Mouse (Mus musculus) megakaryocyte, embryonic 14.5 days (primary cell): ENCODE measurements at regions not wholly inside any gene's neighbourhood (a gene's known extent, or its start where the extent isn't known, plus 50 kb on each side); places are given as distances from the start of the nearest gene placed in this dataset.

Experiments
- FLI1 ChIP-seq: IDR thresholded peaks from 2 replicates; pipeline ENCODE4 v1.6.1; 2012; ENCODE audit warnings: low read length, inconsistent platforms, mixed read lengths
- GATA1 ChIP-seq: IDR thresholded peaks from 3 replicates; pipeline ENCODE4 v1.6.1; 2012; ENCODE audit warnings: mixed read lengths, low read length, inconsistent platforms, borderline replicate concordance

DNA sequence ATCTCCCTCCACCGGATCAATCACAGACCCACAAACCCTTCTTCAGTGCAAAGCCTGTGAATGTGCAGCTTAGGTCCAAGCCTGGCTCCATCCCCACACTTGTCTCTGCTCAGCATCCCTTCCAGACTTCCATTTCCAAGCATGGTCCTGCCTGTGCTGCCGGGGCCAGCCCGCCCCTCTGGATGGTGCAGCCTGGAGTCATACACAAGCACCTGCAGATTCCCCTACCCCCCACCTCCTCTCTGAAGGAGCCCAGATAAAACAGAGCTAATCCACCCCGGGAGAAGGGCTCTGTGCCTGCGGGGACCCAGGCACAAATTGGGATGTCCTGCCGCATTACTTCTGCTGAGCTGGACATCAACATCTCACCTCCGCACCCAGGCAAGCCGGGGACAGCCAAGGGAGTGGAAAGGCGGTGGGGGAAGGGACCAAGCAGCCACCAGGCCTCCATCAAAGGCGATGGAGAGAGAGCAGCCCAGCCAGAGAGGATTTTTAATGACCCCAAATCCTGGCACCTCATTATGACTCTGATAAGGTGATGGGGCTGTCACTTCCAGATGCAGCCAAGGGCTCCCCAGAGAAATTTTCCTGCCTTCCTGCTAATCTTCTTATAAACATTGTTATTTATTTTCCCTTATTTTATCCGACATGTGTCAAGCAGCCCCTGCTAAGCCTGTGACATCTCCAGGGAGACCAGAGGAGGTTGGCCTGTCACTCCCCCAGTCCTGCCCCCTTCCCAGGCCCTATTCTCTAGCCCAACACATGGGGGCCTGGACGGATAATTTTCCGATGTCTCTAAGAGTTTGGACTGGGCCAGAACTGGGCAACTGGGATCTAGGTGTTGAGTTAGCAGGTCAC is 105.5 kb upstream of the Unc5b start:
- no peak for TF ChIP-seq GATA1
- no peak for TF ChIP-seq FLI1
